Mouse (Mus musculus): ENCODE data around the gene Sv2a. TPM values are rescaled to one million over a fixed set of nuclear protein-coding genes. Genes with fewer than 3 reads are reported as not detected.

The Sv2a gene
- polyA plus RNA-seq (2015; fragmentation: Nextera tagmentation; extraction: Ambion mirVana), result 3.0 and 4.9 TPM in 2 replicates

DNA sequence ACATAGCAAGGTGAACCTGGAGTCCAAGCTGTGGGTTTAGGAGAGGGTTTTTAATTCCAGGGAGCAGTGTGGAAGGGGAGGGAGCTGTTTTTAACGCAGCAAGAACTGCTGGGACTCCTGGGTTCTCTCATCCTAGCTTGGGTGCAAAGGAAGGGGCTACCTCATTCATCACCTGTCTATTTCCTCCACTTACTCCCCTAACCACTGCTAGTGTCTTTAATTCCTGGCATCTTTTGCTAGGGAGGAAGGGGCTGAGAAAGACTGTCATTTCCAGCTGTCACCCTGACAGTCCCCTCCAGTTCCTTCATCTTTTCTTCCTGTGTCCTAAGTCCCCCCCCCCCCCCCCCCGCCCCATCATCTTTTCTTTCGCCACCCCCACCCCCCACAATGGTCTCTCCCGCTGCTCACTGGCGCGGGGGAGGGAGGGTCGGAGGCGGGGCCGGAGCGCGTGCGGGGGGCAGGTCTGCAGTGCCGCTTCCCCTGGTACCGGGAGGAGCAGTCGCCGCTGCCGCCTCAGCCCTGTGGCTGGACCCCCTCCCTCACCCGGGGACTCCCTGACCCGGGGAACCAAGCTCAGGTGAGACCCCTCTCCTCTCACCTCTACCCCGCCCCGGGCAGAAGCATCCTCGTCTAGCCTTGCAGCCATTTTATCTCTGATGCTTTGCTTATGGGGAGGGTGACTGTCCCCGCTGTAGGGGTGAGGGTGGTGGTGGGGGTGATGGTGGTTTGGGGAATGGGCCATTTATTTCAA, at the start of gene Sv2a:
Sv2a (plus strand) TSS at position 425 of the 751 bp plus-strand sequence.
- under 1% methylated on average over 18 of the region's 23 CpGs for WGBS
- H3K27ac ChIP-seq, result no peak within 1 kb of the TSS
- peak within 1 kb of the TSS; percentile 93 for H3K4me2 ChIP-seq
- no peaks in the 10 kb centered on the region for H3K9me3 ChIP-seq (replicated peaks)
- peak within 1 kb of the TSS; percentile 56 for H3K9ac ChIP-seq
- no peaks in the 10 kb centered on the region for H3K27me3 ChIP-seq
- ATAC-seq (replicated peaks; ENCODE audit: low FRiP score), result 0 out of 2 replicates have a peak, but pooled peaks have one; percentile 9
- H3K4me3 ChIP-seq (replicated peaks), result peak within 1 kb of the TSS; percentile 58
- peaks cover 29% of the 10 kb centered on the region for H3K4me1 ChIP-seq
- peaks cover 35% of the 10 kb centered on the region for H3K36me3 ChIP-seq

DNA sequence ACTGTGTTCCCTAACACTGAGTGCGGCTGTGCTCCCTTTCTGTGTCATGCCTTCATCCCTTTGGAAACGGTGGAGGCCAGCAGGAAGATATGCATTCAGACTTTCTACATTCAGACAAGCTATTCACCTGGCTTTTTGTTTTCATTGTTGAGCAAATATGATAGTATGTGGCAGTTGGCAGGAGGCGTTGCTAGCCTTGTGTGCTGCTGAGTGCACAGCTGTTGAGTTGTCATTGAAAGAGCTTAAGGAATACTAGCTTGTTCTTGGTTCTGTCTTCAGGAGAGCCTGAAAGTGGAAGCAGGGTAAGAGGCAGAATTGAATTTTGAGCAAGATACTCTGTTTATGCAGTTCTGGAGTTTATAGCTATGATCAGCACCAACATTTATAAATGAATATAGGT, 48.5 kb upstream of the Sv2a start:
- H3K4me3 ChIP-seq (replicated peaks), result no peak overlapping the region
- no peaks in the 10 kb centered on the region for H3K27me3 ChIP-seq
- no peak overlapping the region for H3K4me2 ChIP-seq
- H3K9me3 ChIP-seq (replicated peaks), result no peaks in the 10 kb centered on the region
- no peak overlapping the region for H3K27ac ChIP-seq
- no peak overlapping the region for H3K9ac ChIP-seq
- no peak for ATAC-seq (replicated peaks; ENCODE audit: low FRiP score)
- peaks cover 16% of the 10 kb centered on the region for H3K36me3 ChIP-seq
- 91% methylated on average over 3 of the region's 3 CpGs for WGBS
- peaks cover 20% of the 10 kb centered on the region; the same call in 1 of the 2 replicates for H3K4me1 ChIP-seq

DNA sequence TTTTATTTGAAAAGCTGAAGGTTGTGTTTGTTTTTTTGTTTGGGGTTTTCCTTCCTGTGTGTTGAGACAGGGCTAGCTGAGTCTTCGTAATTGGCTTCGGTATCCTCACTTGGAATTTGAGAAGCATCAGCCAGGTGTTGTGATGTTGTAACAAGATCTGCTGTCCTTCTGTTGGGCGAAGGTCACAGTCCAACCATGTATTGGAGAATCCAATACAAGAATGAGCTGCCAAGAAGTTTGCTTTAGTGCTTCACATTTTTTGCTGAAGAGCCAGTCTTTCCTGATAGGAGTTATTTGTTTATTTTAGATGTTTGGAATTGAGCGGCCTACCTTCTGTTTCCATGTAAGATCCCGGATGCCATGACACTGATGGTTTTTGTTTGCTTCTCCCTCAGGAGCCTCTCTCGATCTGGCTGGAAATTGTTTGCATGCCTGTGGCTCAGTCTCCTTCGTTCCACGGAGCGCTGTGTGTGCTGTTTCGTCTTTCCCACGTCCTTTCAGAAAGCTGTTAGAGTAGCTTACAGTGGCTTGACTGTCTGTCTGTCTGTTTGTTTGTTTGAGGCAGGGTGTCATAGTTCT, 47.5 kb upstream of the Sv2a start:
- no peaks in the 10 kb centered on the region for H3K9me3 ChIP-seq (replicated peaks)
- H3K4me2 ChIP-seq, result no peak overlapping the region
- peaks cover 20% of the 10 kb centered on the region for H3K36me3 ChIP-seq
- WGBS, result 61% methylated on average over 11 of the region's 11 CpGs
- no peaks in the 10 kb centered on the region for H3K27me3 ChIP-seq
- no peak overlapping the region for H3K27ac ChIP-seq
- H3K4me3 ChIP-seq (replicated peaks), result no peak overlapping the region
- H3K4me1 ChIP-seq, result peaks cover 16% of the 10 kb centered on the region; the same call in 1 of the 2 replicates
- no peak for ATAC-seq (replicated peaks; ENCODE audit: low FRiP score)
- no peak overlapping the region for H3K9ac ChIP-seq

DNA sequence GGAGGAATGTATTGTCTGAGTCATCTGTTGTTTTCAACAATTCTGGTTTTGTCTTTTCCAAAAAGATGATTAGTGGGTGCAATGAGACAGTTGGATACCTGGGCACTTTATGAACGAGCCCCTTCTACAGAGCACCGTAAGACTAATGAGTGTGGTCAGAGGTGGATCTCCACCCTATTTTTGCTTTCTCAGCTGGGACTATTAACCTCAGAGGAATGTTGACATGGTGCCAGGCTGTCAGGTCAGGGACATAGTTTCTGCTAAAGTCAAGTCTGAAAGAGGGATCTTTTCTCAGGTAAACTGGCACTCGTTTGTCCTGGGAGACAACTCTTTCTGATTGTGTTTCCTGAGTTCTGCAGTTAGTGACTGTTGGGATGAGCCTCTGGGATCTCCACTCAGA, 45.9 kb upstream of the Sv2a start:
- no peak for ATAC-seq (replicated peaks; ENCODE audit: low FRiP score)
- Histone ChIP-seq H3K4me3 (replicated peaks) (no peak overlapping the region), H3K27ac (no peak overlapping the region), H3K9ac (no peak overlapping the region), H3K36me3 (peaks cover 32% of the 10 kb centered on the region), H3K9me3 (replicated peaks) (no peaks in the 10 kb centered on the region), H3K4me1 (0 out of 2 replicates have a peak, but pooled peaks cover 9% of the 10 kb centered on the region), H3K27me3 (no peaks in the 10 kb centered on the region), H3K4me2 (no peak overlapping the region)
- WGBS, result 65% methylated on average over 3 of the region's 3 CpGs

DNA sequence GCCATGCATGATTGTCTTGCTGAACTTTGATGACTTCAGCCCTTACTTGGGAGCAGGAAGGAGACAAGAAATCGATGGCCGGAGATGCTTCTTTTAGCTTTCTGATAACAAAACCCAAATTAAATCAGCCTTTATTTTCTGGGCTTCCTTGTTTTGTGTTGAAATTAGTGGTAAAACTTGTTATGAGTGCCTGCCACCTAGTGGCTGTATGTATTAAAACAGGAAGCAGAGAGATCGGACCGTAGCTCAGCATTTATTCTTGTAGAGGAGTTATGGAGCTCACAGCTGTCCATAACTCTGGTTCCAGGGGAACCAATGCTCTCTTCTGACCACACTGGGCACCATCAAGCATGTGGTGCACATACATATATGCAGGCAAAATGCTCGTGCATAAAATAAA, 33.0 kb upstream of the Sv2a start:
- Histone ChIP-seq H3K27me3 (no peaks in the 10 kb centered on the region), H3K4me2 (no peak overlapping the region), H3K36me3 (peaks cover 71% of the 10 kb centered on the region), H3K9me3 (replicated peaks) (no peaks in the 10 kb centered on the region), H3K4me3 (replicated peaks) (no peak overlapping the region), H3K27ac (no peak overlapping the region), H3K4me1 (no peaks in the 10 kb centered on the region), H3K9ac (no peak overlapping the region)
- WGBS, result 21% methylated on average over 5 of the region's 5 CpGs
- no peak for ATAC-seq (replicated peaks; ENCODE audit: low FRiP score)

DNA sequence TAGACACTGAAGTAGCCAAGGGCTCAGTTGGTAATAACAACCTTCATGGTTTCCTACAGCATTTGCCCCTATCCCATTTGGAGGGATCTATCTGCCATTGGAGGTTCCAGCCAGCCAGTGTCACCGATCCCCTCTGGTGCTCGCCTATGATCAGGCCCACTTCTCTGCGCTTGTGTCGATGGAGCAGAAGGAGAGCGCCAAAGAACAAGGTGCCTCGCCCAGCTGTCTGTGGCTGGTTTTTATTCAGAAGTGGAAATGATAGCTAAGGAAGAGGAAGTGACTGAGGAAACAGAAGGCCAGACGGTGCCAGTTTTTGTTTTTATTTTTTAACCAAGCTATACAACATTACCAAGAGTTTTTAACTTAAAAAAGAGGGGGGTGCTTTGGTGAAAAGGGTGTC, 29.1 kb upstream of the Sv2a start:
- H3K36me3 ChIP-seq, result peaks cover 72% of the 10 kb centered on the region
- H3K27me3 ChIP-seq, result no peaks in the 10 kb centered on the region
- ATAC-seq (replicated peaks; ENCODE audit: low FRiP score), result no peak
- H3K4me1 ChIP-seq, result no peaks in the 10 kb centered on the region
- 89% methylated on average over 7 of the region's 7 CpGs for WGBS
- H3K27ac ChIP-seq, result no peak overlapping the region
- no peaks in the 10 kb centered on the region for H3K9me3 ChIP-seq (replicated peaks)
- H3K4me2 ChIP-seq, result no peak overlapping the region
- H3K4me3 ChIP-seq (replicated peaks), result no peak overlapping the region
- no peak overlapping the region for H3K9ac ChIP-seq

DNA sequence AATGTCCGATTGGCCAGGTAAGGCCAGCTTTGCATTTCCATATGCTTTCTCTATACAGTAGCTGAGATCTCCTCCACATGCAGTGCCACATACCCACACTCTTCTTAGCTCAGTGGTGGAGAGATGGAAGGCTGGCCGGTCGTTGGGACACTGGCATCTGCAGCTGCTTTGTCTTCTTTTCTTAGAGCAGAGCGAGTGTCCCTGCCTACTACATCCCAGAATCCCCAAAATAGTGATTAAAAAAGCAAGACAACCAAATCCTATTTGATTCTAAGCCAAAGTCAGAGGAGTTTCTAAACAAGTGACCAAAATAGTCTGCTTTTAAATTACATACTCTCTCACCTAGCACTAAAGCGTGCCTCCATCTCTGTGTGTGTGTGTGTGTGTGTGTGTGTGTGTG, 28.3 kb upstream of the Sv2a start:
- ATAC-seq (replicated peaks; ENCODE audit: low FRiP score), result no peak
- H3K9me3 ChIP-seq (replicated peaks), result no peaks in the 10 kb centered on the region
- 94% methylated on average over 5 of the region's 5 CpGs for WGBS
- H3K9ac ChIP-seq, result no peak overlapping the region
- H3K36me3 ChIP-seq, result peaks cover 72% of the 10 kb centered on the region
- no peaks in the 10 kb centered on the region for H3K4me1 ChIP-seq
- no peak overlapping the region for H3K4me3 ChIP-seq (replicated peaks)
- no peaks in the 10 kb centered on the region for H3K27me3 ChIP-seq
- H3K27ac ChIP-seq, result no peak overlapping the region
- H3K4me2 ChIP-seq, result no peak overlapping the region

DNA sequence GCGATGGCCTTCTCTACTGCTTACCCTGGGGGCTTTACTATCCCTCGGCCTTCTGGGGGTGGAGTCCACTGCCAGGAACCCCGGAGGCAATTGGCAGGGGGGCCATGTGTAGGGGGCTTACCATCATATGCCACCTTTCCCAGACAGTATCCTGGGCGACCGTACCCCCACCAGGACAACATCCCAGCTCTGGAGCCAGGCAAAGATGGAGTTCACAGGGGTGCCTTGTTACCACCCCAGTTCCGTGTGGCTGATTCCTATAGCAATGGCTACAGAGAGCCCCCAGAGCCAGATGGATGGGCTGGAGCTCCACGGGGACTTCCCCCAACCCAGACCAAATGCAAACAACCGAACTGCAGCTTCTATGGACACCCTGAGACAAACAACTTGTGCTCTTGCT, 25.4 kb upstream of the Sv2a start:
- Histone ChIP-seq H3K9ac (no peak overlapping the region), H3K4me3 (replicated peaks) (no peak overlapping the region), H3K4me1 (peaks cover 14% of the 10 kb centered on the region), H3K27ac (no peak overlapping the region), H3K4me2 (no peak overlapping the region), H3K36me3 (peaks cover 57% of the 10 kb centered on the region), H3K9me3 (replicated peaks) (no peaks in the 10 kb centered on the region), H3K27me3 (no peaks in the 10 kb centered on the region)
- ATAC-seq (replicated peaks; ENCODE audit: low FRiP score), result no peak
- WGBS, result 78% methylated on average over 8 of the region's 8 CpGs

DNA sequence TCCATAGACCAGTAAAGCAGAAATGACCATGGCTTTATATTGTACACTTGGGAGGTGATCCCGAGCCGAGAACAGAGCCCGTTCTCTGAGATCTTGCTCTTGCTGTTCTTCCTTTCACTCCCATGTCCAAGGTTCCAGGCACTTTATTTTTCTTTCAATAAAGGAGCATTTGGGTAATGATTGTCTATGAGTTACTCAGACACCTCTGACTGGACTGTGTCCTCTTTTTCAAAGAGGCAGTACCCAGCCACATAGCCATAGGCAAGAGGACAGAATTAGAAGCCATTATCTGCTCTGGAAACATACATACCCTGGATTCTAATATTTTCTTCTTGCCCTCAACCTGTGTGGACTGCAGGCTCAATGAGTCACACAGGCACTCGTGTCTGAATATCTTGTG, 21.1 kb upstream of the Sv2a start:
- peaks cover 14% of the 10 kb centered on the region for H3K36me3 ChIP-seq
- H3K9me3 ChIP-seq (replicated peaks), result no peaks in the 10 kb centered on the region
- no peaks in the 10 kb centered on the region for H3K27me3 ChIP-seq
- H3K4me2 ChIP-seq, result peak overlapping the region; percentile 89
- no peak overlapping the region for H3K4me3 ChIP-seq (replicated peaks)
- no peak for ATAC-seq (replicated peaks; ENCODE audit: low FRiP score)
- WGBS, result 72% methylated on average over 4 of the region's 4 CpGs
- no peak overlapping the region for H3K9ac ChIP-seq
- H3K27ac ChIP-seq, result peak overlapping the region; percentile 94
- H3K4me1 ChIP-seq, result peaks cover 41% of the 10 kb centered on the region

DNA sequence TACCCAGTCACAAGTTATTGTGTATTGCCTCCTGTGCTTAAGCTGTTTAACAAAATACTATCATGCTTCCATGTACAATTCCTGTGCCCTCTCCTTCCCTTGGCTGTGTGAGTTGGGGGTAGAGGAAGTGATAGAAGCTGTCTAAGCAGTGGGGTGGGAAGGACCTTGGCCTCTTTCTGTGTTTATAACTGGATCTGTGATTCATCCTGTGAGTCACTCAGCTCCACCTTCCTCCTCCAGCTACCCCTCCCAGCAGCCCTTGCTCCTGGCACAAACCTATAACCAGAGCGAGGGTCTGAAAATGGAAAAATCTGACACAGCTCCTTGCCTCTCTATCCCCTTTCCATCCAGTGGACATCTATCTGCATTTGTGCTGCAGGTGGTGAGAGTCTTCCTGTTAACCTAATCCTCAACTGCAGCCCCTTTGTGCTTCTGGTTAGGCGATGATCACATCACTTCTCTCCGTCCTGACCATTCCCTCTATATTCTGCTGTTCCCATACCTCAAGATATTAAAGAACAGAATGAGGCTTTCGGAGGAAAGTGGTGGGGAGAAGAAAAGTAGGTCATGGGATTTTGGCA, 20.6 kb upstream of the Sv2a start:
- H3K4me2 ChIP-seq, result peak overlapping the region; percentile 89
- H3K9ac ChIP-seq, result no peak overlapping the region
- H3K27me3 ChIP-seq, result no peaks in the 10 kb centered on the region
- H3K36me3 ChIP-seq, result peaks cover 9% of the 10 kb centered on the region
- 44% methylated on average over 4 of the region's 4 CpGs for WGBS
- peak overlapping the region; percentile 59 for H3K4me3 ChIP-seq (replicated peaks)
- H3K27ac ChIP-seq, result peak overlapping the region; percentile 94
- no peaks in the 10 kb centered on the region for H3K9me3 ChIP-seq (replicated peaks)
- ATAC-seq (replicated peaks; ENCODE audit: low FRiP score), result peak; percentile 64
- peaks cover 41% of the 10 kb centered on the region for H3K4me1 ChIP-seq

DNA sequence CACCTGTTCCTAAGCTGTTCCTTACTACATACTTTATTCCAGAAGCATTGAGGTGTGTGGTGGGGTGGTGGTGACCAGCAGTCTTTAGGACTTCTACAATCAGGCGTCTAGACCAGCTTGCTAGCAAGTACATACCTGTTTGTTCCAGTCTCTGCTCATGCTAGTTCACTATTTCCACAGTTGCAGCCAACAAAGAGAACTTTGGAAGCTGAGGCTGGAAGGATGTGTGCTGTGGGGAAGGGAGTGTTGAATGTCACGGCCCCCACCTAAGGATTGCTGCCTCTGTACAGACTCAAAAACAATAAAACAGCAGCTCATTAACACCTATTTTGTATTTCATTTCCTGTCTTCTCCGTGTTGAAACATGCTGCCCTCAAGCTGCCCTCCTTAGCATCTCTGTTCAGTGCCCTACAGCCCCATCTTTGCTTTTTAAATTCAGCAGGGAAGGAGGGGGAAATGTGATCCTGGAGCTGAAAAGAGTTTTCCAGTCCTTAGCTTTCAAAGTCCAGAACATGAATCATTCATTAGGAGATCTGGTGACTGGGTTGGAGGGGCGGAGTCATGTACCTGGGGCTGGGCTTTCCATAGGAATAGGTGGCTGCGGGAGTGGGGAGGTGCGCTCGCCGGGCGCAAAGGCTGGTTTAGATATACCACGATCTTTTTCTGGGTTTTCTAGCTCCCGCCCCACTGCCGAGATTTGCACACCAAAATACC, 20.0 kb upstream of the Sv2a start:
- H3K27me3 ChIP-seq, result no peaks in the 10 kb centered on the region
- H3K27ac ChIP-seq, result peak overlapping the region; percentile 94
- WGBS, result 2% methylated on average over 12 of the region's 12 CpGs
- H3K4me1 ChIP-seq, result peaks cover 41% of the 10 kb centered on the region
- ATAC-seq (replicated peaks; ENCODE audit: low FRiP score), result peak; percentile 89
- peak overlapping the region; percentile 52 for H3K9ac ChIP-seq
- H3K36me3 ChIP-seq, result peaks cover 2% of the 10 kb centered on the region
- H3K4me2 ChIP-seq, result peak overlapping the region; percentile 89
- H3K9me3 ChIP-seq (replicated peaks), result no peaks in the 10 kb centered on the region
- peak overlapping the region; percentile 59 for H3K4me3 ChIP-seq (replicated peaks)

Measured in kidney, embryonic 15.5 days (tissue).